12 mouse cellular contexts compared by ENCODE assay signal in the genomic region with DNA sequence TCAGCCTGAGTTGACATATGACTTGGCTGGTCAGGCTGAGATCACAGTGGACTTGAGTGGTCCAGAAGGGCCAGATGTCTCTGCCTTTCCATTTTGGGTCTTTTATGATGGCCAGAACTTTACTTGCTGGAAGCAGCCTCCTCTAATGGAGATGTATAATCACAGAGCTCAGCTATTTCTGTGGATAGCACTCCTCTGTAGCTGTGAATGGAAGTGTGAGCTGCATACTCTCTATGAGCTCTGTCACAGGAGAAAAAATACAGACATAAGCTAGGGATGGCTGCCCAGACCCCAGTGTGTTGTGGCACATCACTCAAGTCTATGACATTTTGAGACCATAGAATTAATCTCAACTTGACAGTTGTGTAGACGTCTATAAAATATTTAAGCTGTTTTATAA.
"Had no signal": no experiment of that assay in that cellular context is flagged by ENCODE, and none has a peak within 500 bp of the region (broad histone marks: within the 10 kb centered on the region; RNA-seq: fewer than 3 reads in every experiment).

No protein-coding gene starts in this region.

- DNase-seq: retina, postnatal 1 day; right cerebral cortex, adult 18-20 months; right cerebral cortex, postnatal 14 days; right cerebral cortex, postnatal 25 days; right cerebral cortex, postnatal 4 days; spleen, adult 18-20 months; thymus, adult 18-20 months; thymus, adult 2 months; thymus, postnatal 14 days; thymus, postnatal 25 days; thymus, postnatal 36 days; thymus, postnatal 4 days had no signal
